Mouse (Mus musculus) ES-Bruce4 (cell line): ENCODE measurements around the gene Irf2bp2. TPM values are rescaled to one million over a fixed set of nuclear protein-coding genes. Genes with fewer than 3 reads are reported as not detected.

Source experiments
- H3K27ac ChIP-seq: 2 replicates; pipeline ENCODE4 v1.5.1; 2012; ENCODE audit warnings: low read length, inconsistent platforms; ENCODE audit not compliant: insufficient read depth
- H3K27me3 ChIP-seq: 2 replicates; pipeline ENCODE4 v1.6.1; 2012; ENCODE audit warnings: mild to moderate bottlenecking, low read length, inconsistent platforms; ENCODE audit not compliant: control insufficient read depth, poor library complexity, insufficient read depth, severe bottlenecking
- H3K36me3 ChIP-seq: 2 replicates; pipeline ENCODE4 v1.6.1; 2012; ENCODE audit warnings: inconsistent platforms, mild to moderate bottlenecking, low read length, moderate library complexity; ENCODE audit not compliant: control insufficient read depth, poor library complexity, insufficient read depth, severe bottlenecking
- H3K4me1 ChIP-seq: one replicate; pipeline ENCODE4 v1.8.1; 2011; ENCODE audit warnings: low read length; ENCODE audit not compliant: control insufficient read depth, insufficient read depth
- H3K4me3 ChIP-seq: 2 replicates; pipeline ENCODE4 v1.5.1; 2011; ENCODE audit warnings: low read depth, mild to moderate bottlenecking, low read length
- H3K9ac ChIP-seq: 2 replicates; pipeline ENCODE4 v1.6.1; 2012; ENCODE audit warnings: low read depth, mild to moderate bottlenecking, inconsistent platforms; ENCODE audit not compliant: poor library complexity, severe bottlenecking
- H3K9me3 ChIP-seq: replicated peaks from 2 replicates; pipeline ENCODE4 v1.6.1; 2012; ENCODE audit warnings: mild to moderate bottlenecking, low read length, inconsistent platforms; ENCODE audit not compliant: control insufficient read depth, poor library complexity, insufficient read depth, severe bottlenecking
- CTCF ChIP-seq: IDR thresholded peaks from one replicate; pipeline ENCODE4 v1.8.1; 2011; ENCODE audit warnings: low read depth, low read length
- EP300 ChIP-seq: IDR thresholded peaks from 2 replicates; pipeline ENCODE4 v1.6.1; 2011; ENCODE audit warnings: low read depth, low read length; ENCODE audit not compliant: insufficient read depth
- POLR2A ChIP-seq: IDR thresholded peaks from one replicate; pipeline ENCODE4 v1.8.1; 2011; ENCODE audit warnings: low read length; ENCODE audit not compliant: insufficient read depth
- polyA plus RNA-seq: library from polyadenylated mRNA; stranded (reverse); fragments of >200 nt; gene quantifications from 2 replicates; pipeline ENCODE4 v1.2.4, GENCODE M21; 2011; ENCODE audit warnings: low read depth; ENCODE audit not compliant: missing spikeins, insufficient read depth, insufficient read length

Irf2bp2 gene
- polyA plus RNA-seq, 1 experiment = 39.6 TPM

DNA sequence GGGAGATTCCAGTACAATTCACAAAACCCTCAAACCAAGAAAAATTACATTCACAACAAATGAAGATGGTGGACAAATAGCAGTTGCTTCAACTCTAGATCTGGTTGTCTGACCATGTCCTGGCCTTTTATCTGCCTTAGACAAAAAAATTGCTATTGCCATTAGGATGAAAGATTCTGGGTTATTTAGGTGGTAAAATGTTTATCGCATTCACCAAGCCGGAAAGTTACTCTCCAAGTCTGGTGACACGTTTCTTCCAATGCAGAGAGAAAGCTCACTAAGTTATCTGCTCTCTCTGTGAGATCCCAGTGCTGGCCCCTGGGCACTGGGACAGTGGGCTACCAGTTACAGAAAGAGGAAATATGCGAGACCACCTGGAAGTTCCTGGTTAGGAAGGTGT, 5.5 kb upstream of the Irf2bp2 start:
- Histone ChIP-seq H3K36me3 (no peaks in the 10 kb centered on the region), H3K27ac (no peak overlapping the region; the same call in 1 of the 2 replicates), H3K9ac (no peak overlapping the region), H3K27me3 (no peaks in the 10 kb centered on the region), H3K4me3 (no peak overlapping the region), H3K9me3 (no peaks in the 10 kb centered on the region), H3K4me1 (peaks cover 5% of the 10 kb centered on the region)
- TF ChIP-seq EP300 (no peak), CTCF (no peak), POLR2A (no peak)

DNA sequence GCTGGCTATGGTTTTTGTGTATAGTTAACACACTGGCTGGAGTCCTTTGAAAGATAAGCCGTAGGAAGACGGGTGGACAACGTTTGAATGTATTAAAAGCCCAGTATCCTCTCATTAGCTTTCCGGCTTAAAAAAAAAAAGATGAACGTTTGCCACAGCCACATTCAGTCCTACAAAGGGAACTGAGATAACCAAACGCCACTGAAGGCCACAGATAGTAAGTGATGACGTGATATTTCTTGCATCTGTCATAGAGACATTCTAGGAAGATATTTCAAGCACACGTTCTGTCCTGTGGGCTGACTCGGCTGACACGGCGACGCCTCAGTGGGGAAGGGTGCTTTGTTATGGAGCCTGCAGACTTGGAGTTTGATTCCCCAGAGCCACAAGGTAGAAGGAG, 4.4 kb upstream of the Irf2bp2 start:
- TF ChIP-seq POLR2A (no peak), CTCF (no peak), EP300 (no peak)
- Histone ChIP-seq H3K27ac (no peak overlapping the region), H3K4me1 (peaks cover 5% of the 10 kb centered on the region), H3K36me3 (no peaks in the 10 kb centered on the region), H3K27me3 (no peaks in the 10 kb centered on the region), H3K9me3 (no peaks in the 10 kb centered on the region), H3K9ac (no peak overlapping the region), H3K4me3 (no peak overlapping the region)

DNA sequence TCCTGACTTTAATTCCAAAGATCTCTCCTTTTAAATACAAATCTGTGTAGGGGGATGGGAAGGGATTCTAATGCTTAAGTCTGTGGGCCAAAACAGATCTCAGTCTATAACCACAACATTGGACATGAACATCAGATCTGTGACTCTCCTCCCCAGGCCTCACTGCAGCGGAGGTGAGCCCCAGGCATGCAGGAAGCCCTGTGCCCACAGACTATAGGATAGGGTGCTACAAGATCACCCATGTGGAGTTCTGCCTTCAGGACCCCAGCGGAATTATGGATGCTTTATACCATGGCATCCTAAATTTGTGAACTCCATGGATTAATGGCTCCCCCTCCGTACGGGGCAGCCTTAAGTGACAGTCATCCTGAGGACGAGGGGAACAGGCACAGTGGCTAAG, 2.9 kb upstream of the Irf2bp2 start:
- peaks cover 5% of the 10 kb centered on the region for H3K4me1 ChIP-seq

GRCm38 (mm10) chr8:126596097-126596634, 2.4 kb upstream of the Irf2bp2 start:
- Histone ChIP-seq H3K9ac (peak overlapping the region; percentile 99), H3K27ac (peak overlapping the region; percentile 53; the same call in 1 of the 2 replicates), H3K4me1 (peaks cover 5% of the 10 kb centered on the region), H3K27me3 (no peaks in the 10 kb centered on the region), H3K9me3 (no peaks in the 10 kb centered on the region), H3K4me3 (peak overlapping the region; percentile 10; the same call in 1 of the 2 replicates), H3K36me3 (peaks cover 5% of the 10 kb centered on the region)
- TF ChIP-seq EP300 (peak; percentile 77), CTCF (no peak), POLR2A (no peak)

More for the DNA sequence above, 2.9 kb upstream of the Irf2bp2 start:
- H3K27me3 ChIP-seq = no peaks in the 10 kb centered on the region
- no peak overlapping the region for H3K4me3 ChIP-seq
- no peaks in the 10 kb centered on the region for H3K36me3 ChIP-seq
- H3K9ac ChIP-seq = peak overlapping the region; percentile 99
- peak overlapping the region; percentile 53; the same call in 1 of the 2 replicates for H3K27ac ChIP-seq
- H3K9me3 ChIP-seq = no peaks in the 10 kb centered on the region
- TF ChIP-seq CTCF (no peak), EP300 (no peak), POLR2A (no peak)

- H3K9ac ChIP-seq = peak overlapping the region; percentile 99
- H3K27ac ChIP-seq = peak overlapping the region; percentile 89
- no peaks in the 10 kb centered on the region for H3K27me3 ChIP-seq
- H3K4me1 ChIP-seq = peaks cover 5% of the 10 kb centered on the region
- peaks cover 9% of the 10 kb centered on the region for H3K36me3 ChIP-seq
- H3K4me3 ChIP-seq = peak overlapping the region; percentile 6; the same call in 1 of the 2 replicates
- H3K9me3 ChIP-seq = no peaks in the 10 kb centered on the region
- TF ChIP-seq POLR2A (no peak), EP300 (0 out of 2 replicates have a peak, but pooled peaks have one; percentile 31)
These were observed 1.6 kb upstream of the Irf2bp2 start for GRCm38 (mm10) chr8:126595204-126596061.

- H3K4me1 ChIP-seq = peaks cover 4% of the 10 kb centered on the region
- no peak for TF ChIP-seq EP300
- no peak for TF ChIP-seq CTCF
- no peak for TF ChIP-seq POLR2A
- peak overlapping the region; percentile 58 for H3K4me3 ChIP-seq
- no peaks in the 10 kb centered on the region for H3K9me3 ChIP-seq
- H3K27ac ChIP-seq = peak overlapping the region; percentile 89
- H3K27me3 ChIP-seq = no peaks in the 10 kb centered on the region
- peaks cover 16% of the 10 kb centered on the region for H3K36me3 ChIP-seq
- H3K9ac ChIP-seq = peak overlapping the region; percentile 99
These were observed 755 bp upstream of the Irf2bp2 start for GRCm38 (mm10) chr8:126594481-126595000.
